Mouse (Mus musculus): ENCODE data around the gene Prom2. TPM values are rescaled to one million over a fixed set of nuclear protein-coding genes. Genes with fewer than 3 reads are reported as not detected.

Prom2 gene
- polyA plus RNA-seq, 1 experiment from 2014 or later = 0.19 TPM

GRCm38 (mm10) chr2:127549711-127550110, 8.4 kb upstream of the Prom2 start:
- Histone ChIP-seq H3K27ac (replicated peaks) (no peak overlapping the region), H3K9ac (no peak overlapping the region), H3K4me1 (no peaks in the 10 kb centered on the region), H3K4me2 (no peak overlapping the region), H3K36me3 (no peaks in the 10 kb centered on the region), H3K27me3 (replicated peaks) (peaks cover 21% of the 10 kb centered on the region), H3K4me3 (no peak overlapping the region), H3K9me3 (no peaks in the 10 kb centered on the region)
- ATAC-seq (ENCODE audit: extremely low read depth, insufficient number of reproducible peaks, low FRiP score, low TSS enrichment) = no peak

- no peaks in the 10 kb centered on the region for H3K36me3 ChIP-seq
- no peak overlapping the region for H3K9ac ChIP-seq
- no peak overlapping the region for H3K27ac ChIP-seq (replicated peaks)
- no peak overlapping the region for H3K4me2 ChIP-seq
- 59% methylated on average over 5 of the region's 5 CpGs for WGBS
- peaks cover 33% of the 10 kb centered on the region for H3K27me3 ChIP-seq (replicated peaks)
- no peaks in the 10 kb centered on the region for H3K9me3 ChIP-seq
- ATAC-seq (ENCODE audit: extremely low read depth, insufficient number of reproducible peaks, low FRiP score, low TSS enrichment) = no peak
- no peak overlapping the region for H3K4me3 ChIP-seq
- no peaks in the 10 kb centered on the region for H3K4me1 ChIP-seq
Observed at GRCm38 (mm10) chr2:127548342-127549074, 7.2 kb upstream of the Prom2 start.

GRCm38 (mm10) chr2:127541697-127542096, 430 bp upstream of the Prom2 start:
- Histone ChIP-seq H3K9ac (no peak overlapping the region), H3K27ac (replicated peaks) (no peak overlapping the region), H3K9me3 (no peaks in the 10 kb centered on the region), H3K36me3 (no peaks in the 10 kb centered on the region), H3K4me1 (peaks cover 4% of the 10 kb centered on the region; the same call in 1 of the 2 replicates), H3K4me2 (no peak overlapping the region), H3K4me3 (no peak overlapping the region), H3K27me3 (replicated peaks) (peaks cover 93% of the 10 kb centered on the region)
- ATAC-seq (ENCODE audit: extremely low read depth, insufficient number of reproducible peaks, low FRiP score, low TSS enrichment) = no peak
- 69% methylated on average over 2 of the region's 2 CpGs for WGBS

GRCm38 (mm10) chr2:127539494-127539893, 1.8 kb downstream of the Prom2 start:
- Histone ChIP-seq H3K9ac (no peak overlapping the region), H3K4me3 (no peak overlapping the region)
- 20% methylated on average over 4 of the region's 4 CpGs for WGBS

DNA sequence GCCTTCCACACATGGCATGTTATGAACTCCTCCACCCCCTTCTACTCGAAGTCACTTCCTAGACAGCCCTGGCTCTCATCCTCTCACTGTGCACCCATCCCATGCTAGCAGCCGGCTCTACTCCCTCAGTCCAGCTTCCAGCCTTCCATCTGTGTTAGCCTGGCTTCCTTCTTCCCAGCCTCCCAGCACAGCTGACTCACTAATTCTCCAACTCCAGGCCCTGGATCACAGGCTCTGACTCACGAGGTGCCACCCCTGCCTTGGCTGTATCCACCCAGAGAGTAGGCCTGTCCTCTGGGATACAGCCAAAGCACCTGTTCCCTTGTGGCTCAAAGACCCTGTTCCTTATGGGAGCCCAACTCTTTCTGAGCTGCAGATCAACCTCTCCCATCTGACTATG, 3.7 kb downstream of the Prom2 start:
- 53% methylated on average over 3 of the region's 3 CpGs for WGBS
- Histone ChIP-seq H3K9ac (no peak overlapping the region), H3K27me3 (replicated peaks) (peaks cover 80% of the 10 kb centered on the region), H3K27ac (replicated peaks) (no peak overlapping the region), H3K9me3 (no peaks in the 10 kb centered on the region), H3K4me2 (no peak overlapping the region), H3K36me3 (no peaks in the 10 kb centered on the region), H3K4me3 (no peak overlapping the region), H3K4me1 (peaks cover 4% of the 10 kb centered on the region; the same call in 1 of the 2 replicates)
- ATAC-seq (ENCODE audit: extremely low read depth, insufficient number of reproducible peaks, low FRiP score, low TSS enrichment) = no peak

More at GRCm38 (mm10) chr2:127539494-127539893, 1.8 kb downstream of the Prom2 start:
- no peak for ATAC-seq (ENCODE audit: extremely low read depth, insufficient number of reproducible peaks, low FRiP score, low TSS enrichment)
- Histone ChIP-seq H3K4me1 (peaks cover 4% of the 10 kb centered on the region; the same call in 1 of the 2 replicates), H3K9me3 (no peaks in the 10 kb centered on the region), H3K36me3 (no peaks in the 10 kb centered on the region), H3K27me3 (replicated peaks) (peaks cover 94% of the 10 kb centered on the region), H3K27ac (replicated peaks) (no peak overlapping the region), H3K4me2 (no peak overlapping the region)

- H3K4me1 ChIP-seq = no peaks in the 10 kb centered on the region
- peaks cover 58% of the 10 kb centered on the region for H3K27me3 ChIP-seq (replicated peaks)
- H3K9me3 ChIP-seq = no peaks in the 10 kb centered on the region
- H3K27ac ChIP-seq (replicated peaks) = no peak overlapping the region
- ATAC-seq (ENCODE audit: extremely low read depth, insufficient number of reproducible peaks, low FRiP score, low TSS enrichment) = no peak
- H3K36me3 ChIP-seq = no peaks in the 10 kb centered on the region
- WGBS = 63% methylated on average over 9 of the region's 9 CpGs
- H3K4me2 ChIP-seq = no peak overlapping the region
- H3K4me3 ChIP-seq = no peak overlapping the region
- H3K9ac ChIP-seq = no peak overlapping the region
Observed at GRCm38 (mm10) chr2:127535363-127535762, 5.9 kb downstream of the Prom2 start.

GRCm38 (mm10) chr2:127532379-127532778, 8.9 kb downstream of the Prom2 start:
- H3K27me3 ChIP-seq (replicated peaks) = peaks cover 33% of the 10 kb centered on the region
- WGBS = 10% methylated on average over 9 of the region's 9 CpGs
- no peak overlapping the region for H3K9ac ChIP-seq
- no peaks in the 10 kb centered on the region for H3K36me3 ChIP-seq
- no peak for ATAC-seq (ENCODE audit: extremely low read depth, insufficient number of reproducible peaks, low FRiP score, low TSS enrichment)
- no peak overlapping the region for H3K4me3 ChIP-seq
- no peaks in the 10 kb centered on the region for H3K4me1 ChIP-seq
- no peaks in the 10 kb centered on the region for H3K9me3 ChIP-seq
- no peak overlapping the region for H3K27ac ChIP-seq (replicated peaks)
- H3K4me2 ChIP-seq = no peak overlapping the region

DNA sequence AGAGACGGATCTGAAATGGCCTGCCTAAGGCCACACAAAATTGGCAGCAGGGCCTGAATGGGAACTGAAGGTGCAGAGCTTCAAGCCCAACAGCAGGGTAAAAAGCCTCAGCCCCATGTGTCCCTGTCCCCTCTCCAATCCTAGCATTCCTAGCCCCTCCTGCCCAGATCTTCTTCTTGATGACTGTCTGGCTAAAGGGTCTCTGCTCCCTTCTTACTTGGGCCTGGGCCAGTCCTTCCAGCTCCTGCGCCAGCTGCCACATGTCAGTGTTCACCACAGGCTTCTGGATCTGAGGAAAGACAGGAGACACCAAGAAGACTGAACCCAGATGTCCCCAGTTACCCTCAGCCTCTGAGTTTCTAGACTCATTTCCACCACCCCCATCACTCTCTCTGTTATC, 9.7 kb downstream of the Prom2 start:
- Histone ChIP-seq H3K27ac (replicated peaks) (no peak overlapping the region), H3K9ac (no peak overlapping the region), H3K4me3 (no peak overlapping the region), H3K4me1 (no peaks in the 10 kb centered on the region), H3K4me2 (no peak overlapping the region), H3K27me3 (replicated peaks) (peaks cover 25% of the 10 kb centered on the region), H3K9me3 (no peaks in the 10 kb centered on the region), H3K36me3 (no peaks in the 10 kb centered on the region)
- WGBS = 60% methylated on average over 2 of the region's 2 CpGs
- no peak for ATAC-seq (ENCODE audit: extremely low read depth, insufficient number of reproducible peaks, low FRiP score, low TSS enrichment)

GRCm38 (mm10) chr2:127530418-127530817, 10.8 kb downstream of the Prom2 start:
- peaks cover 13% of the 10 kb centered on the region for H3K27me3 ChIP-seq (replicated peaks)
- H3K36me3 ChIP-seq = no peaks in the 10 kb centered on the region
- no peak overlapping the region for H3K27ac ChIP-seq (replicated peaks)
- H3K4me2 ChIP-seq = no peak overlapping the region
- WGBS = 50% methylated on average over 3 of the region's 3 CpGs
- no peak overlapping the region for H3K9ac ChIP-seq
- H3K4me3 ChIP-seq = no peak overlapping the region
- no peaks in the 10 kb centered on the region for H3K4me1 ChIP-seq
- H3K9me3 ChIP-seq = no peaks in the 10 kb centered on the region
- ATAC-seq (ENCODE audit: extremely low read depth, insufficient number of reproducible peaks, low FRiP score, low TSS enrichment) = no peak

- no peak overlapping the region for H3K9ac ChIP-seq
- no peak for ATAC-seq (ENCODE audit: extremely low read depth, insufficient number of reproducible peaks, low FRiP score, low TSS enrichment)
- H3K9me3 ChIP-seq = no peaks in the 10 kb centered on the region
- no peak overlapping the region for H3K27ac ChIP-seq (replicated peaks)
- no peak overlapping the region for H3K4me3 ChIP-seq
- WGBS = 71% methylated on average over 3 of the region's 3 CpGs
- H3K4me2 ChIP-seq = no peak overlapping the region
- peaks cover 17% of the 10 kb centered on the region for H3K4me1 ChIP-seq
- H3K36me3 ChIP-seq = no peaks in the 10 kb centered on the region
- peaks cover 38% of the 10 kb centered on the region for H3K27me3 ChIP-seq (replicated peaks)
Observed at GRCm38 (mm10) chr2:127525004-127525775, 16.1 kb downstream of the Prom2 start.

- whole genome bisulfite sequencing = 42% methylated on average over 7 of the region's 7 CpGs
- no peak overlapping the region for H3K4me2 ChIP-seq
- H3K9ac ChIP-seq = no peak overlapping the region
- H3K27ac ChIP-seq (replicated peaks) = no peak overlapping the region
- no peaks in the 10 kb centered on the region for H3K36me3 ChIP-seq
- no peak for ATAC-seq (ENCODE audit: extremely low read depth, insufficient number of reproducible peaks, low FRiP score, low TSS enrichment)
- H3K4me1 ChIP-seq = peaks cover 17% of the 10 kb centered on the region
- no peak overlapping the region for H3K4me3 ChIP-seq
- H3K27me3 ChIP-seq (replicated peaks) = peaks cover 36% of the 10 kb centered on the region
- H3K9me3 ChIP-seq = no peaks in the 10 kb centered on the region
Observed at GRCm38 (mm10) chr2:127523950-127524729, 17.1 kb downstream of the Prom2 start.

Measured in heart, embryonic 13.5 days (tissue).